Mouse (Mus musculus) urinary bladder, postnatal 36 days (tissue): ENCODE results near the gene Ssmem1.

ENCODE experiments used
- DNase-seq, 2 experiments: peaks; one replicate each; pipeline ENCODE4 v3.0.0; 2022; ENCODE audit warnings: low spot score in 2 of 2, mixed read lengths in 1 of 2

Gene Ssmem1

DNA sequence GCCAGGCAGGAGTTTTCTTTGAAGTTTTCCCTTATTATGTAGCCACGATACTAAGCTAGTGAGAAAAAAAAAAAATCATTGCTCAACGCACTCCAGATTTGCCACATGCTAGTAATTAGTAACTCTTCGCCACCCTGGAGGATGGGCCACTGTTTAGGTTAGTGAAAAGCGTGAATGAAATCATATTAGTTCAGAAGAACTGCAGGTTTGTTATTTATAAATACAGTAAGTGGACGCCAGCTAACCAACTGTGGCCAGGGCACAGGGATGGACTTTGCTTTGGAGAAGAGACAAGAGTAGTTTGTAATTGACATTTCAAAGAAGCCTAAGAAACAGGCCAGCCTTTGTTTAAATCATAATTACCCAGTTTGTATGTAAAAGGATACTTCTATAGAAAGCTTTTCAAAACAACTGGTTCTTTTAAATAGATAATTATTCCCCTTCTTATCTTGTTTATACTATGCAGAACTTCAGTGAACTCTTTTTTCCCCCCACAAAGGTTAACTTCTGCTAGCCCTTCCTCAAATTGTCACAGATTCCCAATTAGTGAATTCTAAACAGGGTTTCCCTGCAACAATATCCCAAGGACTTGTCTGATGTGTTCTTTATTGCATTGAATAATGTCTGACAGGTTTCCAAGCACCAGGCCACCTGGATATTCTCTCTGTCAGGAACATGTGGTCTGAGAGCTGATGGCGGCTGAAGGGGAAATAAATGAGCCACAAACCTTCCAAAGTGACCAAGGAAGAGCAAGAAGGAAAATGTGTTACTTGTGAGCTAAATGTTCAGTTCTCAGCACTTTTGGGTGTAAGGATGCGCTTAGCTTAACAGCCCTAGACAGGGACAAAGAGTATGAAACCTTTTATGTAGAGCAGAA lies 16.0 kb downstream of the Ssmem1 start:
- DNase-seq = no peak

DNA sequence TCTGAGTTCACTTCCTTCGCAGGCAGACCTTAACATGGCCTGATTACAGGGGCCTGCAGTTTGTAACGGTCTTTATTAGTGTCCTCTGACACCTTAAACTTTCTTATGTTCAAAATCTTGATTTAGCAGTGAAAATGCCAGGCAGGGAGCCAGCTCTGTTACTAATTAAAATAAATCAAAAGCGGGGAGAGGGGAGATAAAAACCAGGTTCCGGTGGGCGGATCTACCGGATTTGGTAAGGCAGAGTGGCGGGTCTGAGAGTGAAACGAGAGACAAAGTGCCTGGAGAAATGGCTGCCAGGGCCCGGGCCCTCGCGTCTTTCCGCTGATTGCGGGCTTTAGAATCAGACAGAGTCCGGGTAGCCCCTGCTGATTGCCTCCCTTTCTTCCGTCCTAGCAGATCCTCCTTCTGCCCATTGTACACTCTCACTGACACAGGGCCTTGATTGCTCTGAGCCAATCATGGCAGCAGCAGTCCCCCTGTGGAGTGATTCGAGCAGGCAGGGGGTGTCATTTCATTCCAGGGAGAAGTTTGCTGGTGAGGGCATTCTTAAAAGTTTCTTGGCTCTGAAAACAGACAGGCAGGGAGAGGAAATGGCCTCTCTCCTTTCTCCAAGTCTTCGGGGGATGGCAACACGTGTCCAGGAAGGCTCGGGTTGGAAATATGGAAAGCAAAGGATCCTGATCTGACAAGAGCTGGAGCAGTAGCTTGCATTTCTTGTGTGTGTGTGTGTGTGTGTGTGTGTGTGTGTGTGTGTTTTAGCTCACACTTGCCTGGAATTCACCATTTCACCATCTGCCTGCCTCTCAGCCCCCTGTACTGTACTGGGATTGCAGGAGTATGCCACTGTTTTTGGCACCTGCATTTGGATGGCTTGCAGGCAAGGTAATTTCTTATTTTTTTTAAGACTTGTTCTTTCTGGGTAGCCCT lies 17.2 kb downstream of the Ssmem1 start:
- DNase-seq = no peak

DNA sequence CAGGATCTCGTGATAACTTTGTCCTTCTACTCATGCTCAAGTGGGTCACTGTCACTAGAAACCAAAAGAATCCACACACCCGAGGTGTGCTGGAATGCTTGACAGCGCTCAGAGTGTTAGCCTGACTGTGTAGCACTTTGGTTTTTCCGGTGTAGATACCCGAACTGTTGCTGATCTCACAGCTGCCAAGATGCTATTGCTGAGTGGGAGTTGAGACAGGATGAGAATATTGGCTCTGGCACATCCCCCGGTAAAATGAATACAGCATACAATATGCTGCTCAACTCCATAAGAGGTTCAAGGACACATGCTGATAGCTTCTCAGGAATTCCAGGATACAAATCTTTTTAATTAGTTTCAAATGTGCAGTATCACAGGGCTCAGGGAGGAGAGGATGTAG lies 19.2 kb downstream of the Ssmem1 start:
- DNase-seq = no peak

DNA sequence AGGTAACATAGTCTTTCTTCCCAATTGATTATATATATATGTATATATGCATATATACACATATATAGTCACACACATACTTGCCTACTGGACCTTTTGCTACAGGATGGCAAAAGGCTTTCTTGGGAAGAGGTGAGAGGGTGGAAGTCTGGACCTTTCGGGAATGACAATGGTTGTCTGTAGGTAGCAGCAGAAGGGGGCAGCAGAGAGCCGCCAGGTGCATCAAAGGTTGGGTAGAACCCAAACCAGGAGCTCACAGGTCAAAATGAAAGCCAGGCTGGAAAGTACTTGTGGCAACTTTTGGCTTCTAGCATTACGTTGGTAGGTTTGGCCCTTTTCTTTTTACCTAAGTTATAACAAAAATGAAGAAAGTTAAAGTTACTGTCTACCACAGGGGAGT lies 25.7 kb downstream of the Ssmem1 start:
- DNase-seq = peak; percentile 24 to 28

DNA sequence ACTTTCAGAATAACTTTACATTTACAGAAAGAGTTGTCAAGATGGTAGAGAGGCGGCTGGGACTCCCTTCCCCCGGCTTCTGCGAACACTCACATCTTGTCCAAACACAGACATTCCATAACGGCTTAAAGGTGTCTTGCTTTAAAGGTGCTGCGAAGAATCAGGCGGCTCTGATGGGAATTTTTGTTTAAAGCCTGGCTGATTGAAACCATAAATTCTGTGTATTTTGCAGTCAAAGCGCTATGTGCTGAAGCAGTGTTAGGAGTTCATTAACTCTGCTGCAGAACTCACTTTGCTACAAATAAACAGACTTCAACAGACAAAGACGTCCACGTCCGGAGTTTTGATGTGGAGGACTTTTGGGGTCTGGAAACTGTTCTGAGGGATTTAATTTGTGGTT lies 28.6 kb downstream of the Ssmem1 start:
- no peak for DNase-seq

GRCm38 (mm10) chr6:30538800-30539199 lies 29.2 kb downstream of the Ssmem1 start:
- no peak for DNase-seq

DNA sequence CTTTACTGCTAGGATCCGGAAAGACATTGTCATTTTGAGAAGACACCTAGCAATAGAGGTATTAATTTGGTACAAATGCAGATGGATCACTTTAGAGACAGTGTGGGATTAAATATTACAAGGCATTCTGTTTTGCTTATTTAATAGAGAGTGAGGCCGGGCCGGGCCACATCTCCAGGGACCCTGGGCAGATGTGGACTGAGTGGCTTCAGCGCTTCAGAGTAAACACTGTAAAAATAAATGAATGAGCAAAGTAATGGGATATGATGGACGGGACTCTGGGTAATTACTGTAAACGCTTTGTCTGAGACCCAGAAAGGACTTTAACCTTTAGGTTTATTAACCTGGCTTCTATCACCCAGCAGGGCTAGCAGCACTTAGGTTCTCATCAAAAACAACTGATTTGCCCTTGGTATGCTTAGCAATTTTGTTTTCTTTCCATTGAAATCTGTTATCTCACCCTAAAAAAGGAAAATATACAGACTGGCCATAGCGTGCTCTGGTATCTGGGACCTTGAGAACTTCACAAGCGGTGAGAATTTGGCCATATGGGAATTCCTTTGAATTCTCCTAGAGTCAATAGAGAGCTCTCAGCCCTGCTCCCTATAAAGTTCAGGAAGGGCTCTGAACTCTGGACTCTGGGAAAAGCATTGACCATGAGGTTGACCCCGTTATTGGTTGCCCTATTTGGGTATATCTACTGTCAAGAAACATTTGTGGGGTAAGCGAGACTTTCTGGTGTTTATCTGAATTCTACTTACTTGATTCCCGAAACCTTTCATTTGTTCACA lies 31.6 kb downstream of the Ssmem1 start, which contains the start of gene Cpa2:
TSS of gene Cpa2 (plus strand) at position 574 of the 791 bp plus-strand sequence.
- DNase-seq = no peak

GRCm38 (mm10) chr6:30542277-30542676 lies 32.6 kb downstream of the Ssmem1 start:
- DNase-seq = no peak

- no peak for DNase-seq
Measured at GRCm38 (mm10) chr6:30543077-30543476, 33.4 kb downstream of the Ssmem1 start.

DNA sequence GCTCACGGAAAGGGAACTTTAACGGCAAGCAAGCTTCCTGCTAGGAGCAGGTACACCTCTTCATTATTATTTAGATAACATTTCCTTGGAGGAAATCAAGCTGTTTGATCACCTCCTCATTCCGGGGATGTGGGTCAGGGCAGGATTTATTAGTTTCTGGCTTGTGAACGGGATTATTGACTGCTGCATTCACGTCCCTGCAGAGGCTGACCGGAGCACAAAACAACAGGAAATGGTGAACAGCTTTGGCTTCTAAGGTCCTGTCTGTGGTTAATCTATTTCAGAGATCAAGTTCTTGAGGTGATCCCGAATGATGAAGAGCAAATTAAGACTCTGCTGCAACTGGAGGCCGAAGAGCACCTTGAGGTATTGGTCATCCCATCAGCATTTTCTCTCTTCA lies 34.2 kb downstream of the Ssmem1 start:
- no peak for DNase-seq

GRCm38 (mm10) chr6:30545689-30546088 lies 36.0 kb downstream of the Ssmem1 start:
- no peak for DNase-seq

DNA sequence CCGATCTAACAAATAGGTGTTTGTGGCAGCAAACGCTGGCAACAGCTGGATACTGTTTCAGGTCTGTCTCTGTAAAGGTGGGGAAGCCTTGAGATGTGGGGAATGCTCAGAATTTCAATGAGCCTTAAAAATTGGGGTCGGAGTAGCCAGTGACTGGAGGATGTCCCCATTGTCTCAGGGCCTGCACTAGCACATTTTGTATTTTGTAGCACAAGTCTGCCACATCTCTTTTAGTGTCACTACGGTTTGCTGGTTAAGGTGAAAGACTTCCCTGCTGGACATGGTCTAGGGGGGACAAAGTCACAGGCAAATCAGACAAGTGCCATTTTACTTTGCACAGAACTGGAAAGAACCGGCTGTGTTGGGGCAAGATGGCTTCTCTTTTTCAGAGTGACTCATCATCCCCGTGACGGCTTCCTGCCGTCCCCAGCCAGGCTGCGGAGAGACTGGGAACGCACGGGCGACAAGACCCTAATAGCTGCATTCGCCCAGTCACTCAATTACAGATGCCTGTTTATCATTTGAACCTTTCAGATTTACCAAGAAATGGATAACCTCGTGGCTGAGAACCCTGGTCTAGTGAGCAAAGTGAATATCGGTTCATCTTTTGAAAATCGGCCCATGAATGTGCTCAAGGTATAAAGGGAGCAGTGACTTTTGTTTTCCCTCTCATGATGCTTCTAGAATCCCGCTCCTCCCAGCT lies 37.1 kb downstream of the Ssmem1 start:
- no peak for DNase-seq

- no peak for DNase-seq
Measured at GRCm38 (mm10) chr6:30547274-30547645, 37.6 kb downstream of the Ssmem1 start.

GRCm38 (mm10) chr6:30547656-30548306 lies 38.1 kb downstream of the Ssmem1 start:
- DNase-seq = peak in 1 of 2 experiments; percentile 47

GRCm38 (mm10) chr6:30549231-30549761 lies 39.6 kb downstream of the Ssmem1 start:
- peak in 1 of 2 experiments; percentile 9 for DNase-seq

DNA sequence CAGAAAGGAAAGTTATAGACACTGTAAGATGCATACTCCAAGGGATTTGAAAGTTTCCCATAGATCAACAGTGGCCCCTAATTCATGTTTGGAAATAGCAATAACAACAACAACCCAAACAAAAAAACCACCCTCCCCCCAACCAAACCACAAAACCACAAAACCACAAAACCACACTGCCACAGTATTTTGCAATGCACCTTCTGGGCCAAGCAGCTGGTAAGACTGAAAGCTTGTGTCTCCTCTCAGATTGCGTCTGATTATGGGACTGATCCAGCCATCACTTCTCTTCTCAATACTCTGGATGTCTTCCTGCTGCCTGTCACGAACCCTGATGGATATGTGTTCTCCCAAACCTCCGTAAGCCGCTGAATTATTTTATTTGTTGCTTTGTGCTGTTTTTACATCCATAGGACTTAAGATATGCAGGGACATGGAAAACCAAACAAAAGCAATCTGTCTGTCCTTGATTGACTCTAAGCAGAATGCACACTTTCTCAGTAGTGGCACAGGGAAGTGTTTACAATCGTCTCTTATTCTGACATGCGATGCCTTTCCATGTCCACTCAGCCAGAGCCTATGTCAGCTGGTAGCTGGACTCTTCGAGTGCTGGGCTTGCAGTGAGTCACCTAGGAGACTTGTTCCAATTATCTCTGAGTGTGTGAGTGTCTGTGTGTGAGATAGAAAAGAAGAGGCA lies 41.0 kb downstream of the Ssmem1 start:
- DNase-seq = no peak

- no peak for DNase-seq
Measured at GRCm38 (mm10) chr6:30551193-30551515, 41.5 kb downstream of the Ssmem1 start.

GRCm38 (mm10) chr6:30551644-30552580 lies 42.3 kb downstream of the Ssmem1 start:
- no peak for DNase-seq

DNA sequence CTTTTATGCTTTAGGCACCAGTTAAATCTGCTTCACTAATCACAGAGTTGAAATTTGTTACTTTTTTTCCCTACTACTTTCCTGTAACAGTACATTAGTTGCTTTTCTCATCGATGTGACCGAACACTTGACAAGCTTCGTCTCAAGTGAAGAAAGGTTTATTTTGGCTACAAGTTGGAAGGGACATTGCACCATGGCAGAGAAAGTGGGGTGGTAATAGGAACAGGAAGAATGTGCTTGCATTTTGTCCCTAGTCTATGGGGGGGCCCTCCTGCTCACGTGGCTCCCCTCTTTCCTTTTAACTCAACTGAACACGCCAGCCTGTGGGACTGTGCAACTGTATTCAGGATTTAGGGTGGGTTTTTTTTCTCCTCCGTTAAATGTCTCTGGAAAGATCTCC lies 43.0 kb downstream of the Ssmem1 start:
- no peak for DNase-seq
